Mouse (Mus musculus) retina, adult 2 months (tissue): ENCODE measurements around the gene Nr2c2.
A peak's percentile ranks its signal among the peaks of the same experiment; 100 is the strongest.

Experiments used
- DNase-seq: peaks from one replicate; pipeline ENCODE4 v3.0.0-alpha.2; 2012; ENCODE audit warnings: low read depth, low spot score

Nr2c2 gene

GRCm38 (mm10) chr6:92126861-92127468 is 35.8 kb downstream of the Nr2c2 start:
- no peak for DNase-seq

GRCm38 (mm10) chr6:92131456-92131855 is 40.3 kb downstream of the Nr2c2 start:
- DNase-seq: no peak

DNA sequence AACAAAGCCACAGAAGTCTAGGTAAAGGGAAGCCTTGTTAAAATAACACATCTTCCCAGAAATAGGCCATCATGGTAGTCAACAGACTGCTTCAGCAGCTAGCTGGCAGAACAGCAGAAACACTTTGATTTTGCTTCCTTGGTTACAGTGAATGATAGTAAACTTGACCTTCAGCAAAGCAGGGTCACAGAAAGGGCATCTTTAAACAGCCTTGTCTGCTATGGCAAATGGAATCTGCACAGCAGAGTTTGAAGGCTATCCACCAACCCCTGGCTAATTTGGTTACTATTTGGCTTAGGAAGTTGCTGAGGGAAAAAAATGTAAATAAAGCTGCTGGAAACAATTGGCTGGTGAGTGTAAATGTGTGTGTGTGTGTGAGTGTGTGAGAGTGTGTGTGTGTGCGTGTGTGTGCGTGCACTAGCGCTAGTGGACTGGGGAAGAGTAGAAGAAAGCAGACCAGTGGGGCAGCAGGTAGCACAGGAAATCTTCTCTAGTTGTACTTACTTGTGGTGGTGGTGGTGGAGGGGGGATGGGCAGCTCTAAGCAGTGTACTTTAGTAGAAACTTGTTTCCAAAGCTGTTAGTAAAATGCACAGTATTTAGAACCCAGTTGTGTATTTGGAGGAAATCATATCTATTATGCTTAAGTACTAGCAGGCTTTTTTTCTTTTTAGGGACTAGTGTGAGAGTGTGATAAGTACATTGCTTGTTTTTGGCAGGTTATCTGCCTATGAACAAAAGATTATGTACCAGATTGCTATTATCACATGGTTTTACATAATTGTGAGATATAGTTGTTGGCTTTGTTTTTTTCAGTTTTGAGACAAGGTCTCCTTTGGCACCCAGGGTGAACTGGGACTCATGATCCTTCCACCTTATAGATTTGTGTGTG is 41.1 kb downstream of the Nr2c2 start:
- DNase-seq: no peak

GRCm38 (mm10) chr6:92133617-92134016 is 42.4 kb downstream of the Nr2c2 start:
- DNase-seq: no peak

GRCm38 (mm10) chr6:92136356-92136755 is 45.2 kb downstream of the Nr2c2 start:
- no peak for DNase-seq

DNA sequence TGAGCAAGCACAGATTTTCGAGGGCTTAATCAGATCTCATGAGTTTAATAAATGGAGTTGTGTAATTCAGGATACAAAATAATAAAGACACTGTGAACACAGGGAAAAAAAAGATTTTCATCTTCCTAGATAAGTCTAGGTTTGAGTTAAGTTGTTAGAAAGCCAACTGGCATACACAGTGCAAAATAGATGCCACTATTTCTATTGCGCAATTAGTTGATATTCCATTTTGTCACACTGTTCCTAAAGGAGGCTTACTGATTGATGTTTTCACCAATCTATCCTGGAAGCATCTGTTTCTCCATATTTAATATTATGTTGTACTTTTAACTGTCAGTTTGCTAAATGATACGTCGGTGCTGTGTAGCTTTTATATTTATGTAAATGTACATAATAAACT is 54.7 kb downstream of the Nr2c2 start:
- no peak for DNase-seq

- DNase-seq: no peak
Measured at GRCm38 (mm10) chr6:92153774-92154173, 62.6 kb downstream of the Nr2c2 start.

- no peak for DNase-seq
Measured at GRCm38 (mm10) chr6:92158801-92159200, 67.6 kb downstream of the Nr2c2 start.

- DNase-seq: no peak
Measured at GRCm38 (mm10) chr6:92162724-92163123, 71.5 kb downstream of the Nr2c2 start.

DNA sequence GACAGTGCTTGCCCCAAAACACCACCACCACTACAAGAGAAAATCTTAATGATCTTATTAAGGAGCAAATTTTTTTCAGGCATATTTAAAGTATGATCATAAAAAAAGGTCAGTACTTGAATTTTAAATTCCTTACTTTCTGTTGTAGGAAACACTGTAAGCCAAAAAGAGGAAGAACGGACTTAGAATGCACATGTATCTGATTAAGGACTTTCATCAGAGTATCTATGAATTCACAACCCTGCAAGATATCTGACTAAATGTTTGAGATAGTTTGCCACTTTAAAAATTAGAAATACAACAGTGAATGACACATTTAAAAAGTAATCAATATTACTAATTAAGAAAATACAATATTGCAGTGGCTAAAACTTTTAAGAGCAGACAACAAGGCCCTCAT is 85.3 kb downstream of the Nr2c2 start:
- no peak for DNase-seq

DNA sequence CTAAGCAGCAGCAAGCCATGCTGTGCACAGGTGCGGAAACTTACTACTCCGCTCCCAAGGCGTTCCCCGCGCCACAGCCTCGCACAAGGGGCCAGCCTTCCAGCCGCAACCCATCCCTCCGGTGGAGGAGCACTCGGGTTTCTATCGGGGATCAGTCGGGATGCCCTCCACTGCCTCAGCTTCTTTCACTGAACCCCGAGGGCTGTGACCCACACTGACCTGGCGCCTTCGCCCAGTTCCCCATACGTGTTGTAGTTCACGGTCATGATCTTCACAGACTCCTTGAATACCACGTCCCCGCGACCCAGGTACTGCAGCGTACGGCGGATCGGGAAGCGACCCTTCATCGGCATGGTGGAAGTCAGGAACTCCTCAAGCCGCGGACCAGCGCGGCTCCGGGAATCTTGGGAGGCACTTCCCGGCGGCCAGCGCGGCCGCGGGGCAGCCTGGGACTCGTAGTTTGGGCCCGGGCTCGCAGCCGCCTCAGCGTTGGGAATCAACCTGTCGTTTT is 92.5 kb downstream of the Nr2c2 start, which contains the start of gene Mrps25:
Gene Mrps25 (minus strand): TSS at position 413 of the 511 bp plus-strand sequence.
- peak; percentile 56 for DNase-seq

DNA sequence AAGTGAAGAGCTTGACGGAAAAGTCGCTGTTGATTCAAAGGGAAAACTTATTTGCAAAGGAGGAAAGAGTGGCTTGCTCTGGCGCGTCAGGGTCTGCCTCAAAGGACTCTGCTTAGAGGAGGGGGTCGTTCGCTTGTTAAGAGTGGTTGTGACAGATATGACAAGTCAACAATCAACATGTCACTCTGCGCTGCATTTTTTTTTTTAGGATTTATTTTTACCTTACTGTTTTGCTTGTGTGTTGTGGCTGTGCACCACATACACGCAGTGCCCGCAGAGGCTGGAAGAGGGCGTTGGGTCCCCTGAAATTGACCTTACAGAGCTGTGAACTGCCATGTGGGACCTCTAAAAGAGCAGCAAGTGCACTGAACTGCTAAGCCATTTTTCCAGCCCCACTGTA is 93.0 kb downstream of the Nr2c2 start:
- no peak for DNase-seq

GRCm38 (mm10) chr6:92199414-92199813 is 108.2 kb downstream of the Nr2c2 start:
- DNase-seq: no peak

GRCm38 (mm10) chr6:92214055-92214772 is 123.0 kb downstream of the Nr2c2 start:
- no peak for DNase-seq

DNA sequence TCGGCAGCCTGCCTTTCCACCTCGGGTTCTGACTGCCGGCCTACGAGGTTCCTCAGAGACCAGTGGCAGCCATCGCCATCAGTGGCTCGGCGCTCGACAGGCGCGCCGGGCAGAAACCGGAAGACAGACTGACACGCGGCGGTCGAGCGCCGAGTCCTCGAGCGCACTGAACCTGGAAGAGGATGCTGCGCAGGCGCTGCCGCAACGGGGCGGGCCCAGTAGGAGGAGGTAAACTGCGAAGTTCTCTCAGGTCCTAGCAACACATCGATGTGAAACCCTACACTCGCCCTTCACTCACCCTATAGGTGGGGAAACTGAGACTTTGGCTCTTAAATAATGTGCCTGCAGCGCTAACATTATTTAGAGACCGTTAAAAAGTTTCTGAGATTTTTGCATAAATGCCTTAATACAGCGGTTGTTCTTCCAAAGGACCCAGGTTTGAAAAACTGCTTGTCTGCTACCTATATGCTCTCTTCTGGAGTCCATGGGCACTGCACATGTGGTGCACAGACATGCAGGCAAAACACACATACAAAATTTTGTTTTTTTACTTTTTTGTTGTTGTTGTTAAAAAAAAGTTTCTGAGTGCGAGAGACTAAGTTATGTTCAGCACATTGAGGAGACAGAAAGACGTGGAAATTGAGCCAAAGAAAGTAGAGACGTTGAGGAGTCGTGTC is 123.7 kb downstream of the Nr2c2 start, which contains the start of gene Rbsn:
Gene Rbsn (minus strand): TSS at position 153 of the 677 bp plus-strand sequence.
- DNase-seq: peak; percentile 71

GRCm38 (mm10) chr6:92219445-92219844 is 128.3 kb downstream of the Nr2c2 start:
- DNase-seq: no peak

- DNase-seq: no peak
Measured at GRCm38 (mm10) chr6:92221604-92222003, 130.4 kb downstream of the Nr2c2 start.

DNA sequence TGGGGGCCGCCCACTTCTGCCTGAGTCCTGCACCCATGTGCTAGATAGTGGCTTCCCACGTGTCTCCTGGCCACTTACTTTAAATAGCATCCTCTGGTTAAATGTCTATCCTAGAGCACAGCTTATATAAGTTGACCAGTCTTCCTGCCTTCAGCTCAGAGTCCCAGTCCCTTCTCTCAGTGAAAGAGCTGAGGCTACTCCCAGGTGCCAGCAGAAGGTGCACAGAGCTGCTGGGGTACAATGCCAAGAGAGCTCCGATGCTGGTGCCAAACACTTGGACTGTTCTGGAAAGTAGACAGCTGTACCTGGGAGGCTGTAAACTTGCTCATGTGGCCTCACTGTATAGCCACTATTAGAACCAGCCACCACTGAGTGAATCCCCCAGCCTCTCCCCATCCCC is 130.8 kb downstream of the Nr2c2 start:
- DNase-seq: no peak
